In the genomic region with DNA sequence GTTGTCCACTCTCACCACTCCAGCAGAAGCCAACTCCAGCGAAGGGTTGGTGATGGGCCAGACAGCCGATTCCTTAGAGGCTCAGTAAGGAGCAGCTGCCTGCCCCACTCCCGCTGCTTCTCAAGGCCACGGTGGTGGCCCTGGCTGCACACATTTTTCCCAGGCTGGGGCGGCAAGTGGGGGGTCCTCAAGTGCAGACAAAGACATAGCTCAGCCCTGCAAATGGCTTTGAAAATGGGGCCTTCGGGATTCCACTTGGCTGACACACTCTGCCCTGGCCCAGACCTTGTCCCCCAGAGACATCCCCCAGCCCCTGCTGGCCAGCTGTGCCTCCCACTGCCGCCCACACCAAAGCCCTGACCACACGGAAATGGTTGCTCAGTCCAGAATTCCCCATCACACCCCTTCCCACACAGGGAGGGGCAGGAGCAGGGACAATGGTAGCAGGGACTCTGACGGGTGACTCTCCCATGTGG, we compare ENCODE assay signal across 10 mouse cellular contexts.
DNase-seq lines count a peak whose midpoint lies in the region; ATAC-seq and TF ChIP-seq lines count a peak whose summit lies in the region.
"Had no signal": no experiment of that assay in that cellular context is flagged by ENCODE, and none has a peak within 500 bp of the region (broad histone marks: within the 10 kb centered on the region; RNA-seq: fewer than 3 reads in every experiment).

No protein-coding gene starts in this region.

- 58% methylated on average over 9 of the region's 9 CpGs for WGBS in kidney, adult 2 months
- WGBS in embryonic facial prominence, embryonic 10.5 days: 55% methylated on average over 9 of the region's 9 CpGs
- 49% methylated on average over 9 of the region's 9 CpGs for WGBS in heart, embryonic 12.5 days

- H3K9ac ChIP-seq in heart, embryonic 12.5 days: no peak overlapping the region

- no peak overlapping the region for H3K27ac ChIP-seq in kidney, adult 2 months (ENCODE audit: insufficient read depth, low read depth, low read length)
- H3K27ac ChIP-seq in embryonic facial prominence, embryonic 10.5 days (replicated peaks): peak overlapping the region; percentile 65
- H3K27ac ChIP-seq in heart, embryonic 12.5 days (ENCODE audit: poor library complexity, severe bottlenecking): no peak overlapping the region

- H3K9me3 ChIP-seq in embryonic facial prominence, embryonic 10.5 days: no peaks in the 10 kb centered on the region
- no peaks in the 10 kb centered on the region for H3K9me3 ChIP-seq in heart, embryonic 12.5 days (replicated peaks)

- H3K4me3 ChIP-seq in kidney, adult 2 months (ENCODE audit: insufficient read depth, low read depth, low read length): no peak overlapping the region
- no peak overlapping the region for H3K4me3 ChIP-seq in embryonic facial prominence, embryonic 10.5 days
- H3K4me3 ChIP-seq in heart, embryonic 12.5 days: no peak overlapping the region

- H3K4me1 ChIP-seq in kidney, adult 2 months (ENCODE audit: control insufficient read depth, insufficient read depth, low read length): no peaks in the 10 kb centered on the region; the same call in 1 of the 2 replicates
- peaks cover 42% of the 10 kb centered on the region for H3K4me1 ChIP-seq in embryonic facial prominence, embryonic 10.5 days
- peaks cover 9% of the 10 kb centered on the region for H3K4me1 ChIP-seq in heart, embryonic 12.5 days (replicated peaks)

- 0 out of 2 replicates have a peak, but pooled peaks have one; percentile 22 for ATAC-seq in heart, embryonic 12.5 days (ENCODE audit: insufficient number of reproducible peaks, low FRiP score)
- ATAC-seq: Patski had no signal

- H3K4me2 ChIP-seq in heart, embryonic 12.5 days: no peak overlapping the region

- TF ChIP-seq POLR2A in kidney, adult 2 months (IDR thresholded peaks at IDR 0.05; ENCODE audit: low read depth, low read length): no peak

- no peaks in the 10 kb centered on the region for H3K36me3 ChIP-seq in kidney, adult 2 months (ENCODE audit: control insufficient read depth, insufficient read depth, low read length)
- no peaks in the 10 kb centered on the region for H3K36me3 ChIP-seq in embryonic facial prominence, embryonic 10.5 days (replicated peaks)
- no peaks in the 10 kb centered on the region for H3K36me3 ChIP-seq in heart, embryonic 12.5 days

- no peaks in the 10 kb centered on the region for H3K27me3 ChIP-seq in kidney, adult 2 months (replicated peaks; ENCODE audit: control insufficient read depth, insufficient read depth, low read length)
- peaks cover 8% of the 10 kb centered on the region; the same call in 1 of the 2 replicates for H3K27me3 ChIP-seq in embryonic facial prominence, embryonic 10.5 days (replicated peaks; ENCODE audit: low read depth, poor library complexity, severe bottlenecking)
- no peaks in the 10 kb centered on the region for H3K27me3 ChIP-seq in heart, embryonic 12.5 days (replicated peaks)
- H3K27me3 ChIP-seq: Patski had no signal

- peak; percentile 67 for DNase-seq in kidney, postnatal 10 days
- DNase-seq in kidney, adult 2 months: no peak
- DNase-seq in embryonic facial prominence, embryonic 10.5 days (ENCODE audit: low spot score): peak; percentile 13
- DNase-seq in mesoderm, embryonic 11.5 days (ENCODE audit: low read depth, low spot score): peak; percentile 28
- DNase-seq in urinary bladder, adult 18-20 months (ENCODE audit: low spot score in 2 of 2): no peak
- DNase-seq in thymus, postnatal 14 days: no peak
- DNase-seq in spleen, postnatal 4 days (ENCODE audit: low spot score in 2 of 2): no peak
- DNase-seq: layer of hippocampus, postnatal 36 days had no signal

- TF ChIP-seq CTCF in kidney, adult 2 months (conservative IDR thresholded peaks at IDR 0.05; ENCODE audit: insufficient read depth, insufficient read length, low read depth, low read length): no peak

Comparison
In these comparisons a context has a peak if more than half of its experiments do, and no peak if none do; other contexts are left out.
1. DNase-seq: peak in kidney, postnatal 10 days (single experiment), embryonic facial prominence, embryonic 10.5 days (single experiment) and mesoderm, embryonic 11.5 days (single experiment); none in kidney, adult 2 months (single experiment), urinary bladder, adult 18-20 months (0 of 2), thymus, postnatal 14 days (single experiment) and spleen, postnatal 4 days (0 of 2).